Mouse (Mus musculus) urinary bladder, postnatal 4 days (tissue): ENCODE measurements around the gene P3h3.
A peak's percentile ranks its signal among the peaks of the same experiment; 100 is the strongest.
"Not testable (repeated sequence)": the region's sequence is repeated elsewhere in the genome, so short reads cannot be mapped to it uniquely, and the experiment has no call there.

Experiments used
- DNase-seq, 2 experiments: peaks; one replicate each; pipeline ENCODE4 v3.0.0; 2021 to 2022; ENCODE audit warnings: low spot score in 2 of 2

Gene P3h3

GRCm38 (mm10) chr6:124809775-124810538, 47.6 kb downstream of the P3h3 start:
- DNase-seq: no peak

- peak; percentile 79 to 84 for DNase-seq
Observed at GRCm38 (mm10) chr6:124809052-124809774, 48.3 kb downstream of the P3h3 start.

GRCm38 (mm10) chr6:124808358-124809012, 49.1 kb downstream of the P3h3 start, which contains the start of gene Spsb2:
Spsb2 (plus strand) TSS chr6:124808661.
- peak; percentile 82 to 83 for DNase-seq

- no peak for DNase-seq
Observed at GRCm38 (mm10) chr6:124807986-124808357, 49.6 kb downstream of the P3h3 start.

GRCm38 (mm10) chr6:124807366-124807765, 50.2 kb downstream of the P3h3 start:
- DNase-seq: no peak

GRCm38 (mm10) chr6:124806446-124807140, 51.0 kb downstream of the P3h3 start:
- DNase-seq: no peak

- DNase-seq: peak; percentile 91 to 98
Observed at GRCm38 (mm10) chr6:124805341-124806321, 51.9 kb downstream of the P3h3 start.

- no peak for DNase-seq
Observed at GRCm38 (mm10) chr6:124804341-124804740, 53.2 kb downstream of the P3h3 start.

- DNase-seq: not testable (repeated sequence)
Observed at GRCm38 (mm10) chr6:124803691-124804090, 53.9 kb downstream of the P3h3 start.

GRCm38 (mm10) chr6:124803061-124803460, 54.5 kb downstream of the P3h3 start:
- no peak for DNase-seq

- not testable (repeated sequence) for DNase-seq
Observed at GRCm38 (mm10) chr6:124802400-124802799, 55.2 kb downstream of the P3h3 start.

GRCm38 (mm10) chr6:124796200-124796599, 61.4 kb downstream of the P3h3 start:
- no peak for DNase-seq

GRCm38 (mm10) chr6:124795781-124796180, 61.8 kb downstream of the P3h3 start:
- no peak for DNase-seq

- DNase-seq: no peak
Observed at GRCm38 (mm10) chr6:124791911-124792310, 65.6 kb downstream of the P3h3 start.
